Mouse (Mus musculus) neural tube, embryonic 13.5 days (tissue): ENCODE data around the gene Slfn8. TPM values are rescaled to one million over a fixed set of nuclear protein-coding genes. Genes with fewer than 3 reads are reported as not detected.
"Not testable (repeated sequence)": the region's sequence is repeated elsewhere in the genome, so short reads cannot be mapped to it uniquely, and the experiment has no call there.

Source experiments
- ATAC-seq: fragments of 200-750 bp; cut with Nextera tagmentation; 2 replicates; pipeline ENCODE4 v1.8.0; 2017; ENCODE audit warnings: low read depth, mild to moderate bottlenecking, moderate TSS enrichment, moderate library complexity
- H3K27ac ChIP-seq: fragments of 300-500 bp; sonication (generic); replicated peaks from 2 replicates; pipeline ENCODE4 v1.5.1; 2015; ENCODE audit warnings: moderate library complexity, mild to moderate bottlenecking, inconsistent platforms
- H3K27me3 ChIP-seq: fragments of 300-500 bp; sonication (generic); 2 replicates; pipeline ENCODE4 v1.6.1; 2015; ENCODE audit warnings: mild to moderate bottlenecking, inconsistent platforms
- H3K36me3 ChIP-seq: fragments of 300-500 bp; sonication (generic); 2 replicates; pipeline ENCODE4 v1.6.1; 2015; ENCODE audit warnings: mild to moderate bottlenecking, inconsistent platforms
- H3K4me1 ChIP-seq: fragments of 300-500 bp; sonication (generic); replicated peaks from 2 replicates; pipeline ENCODE4 v1.6.1; 2015; ENCODE audit warnings: inconsistent platforms
- H3K4me2 ChIP-seq: fragments of 300-500 bp; sonication (generic); 2 replicates; pipeline ENCODE4 v1.6.1; 2015; ENCODE audit warnings: inconsistent platforms, mild to moderate bottlenecking, moderate library complexity
- H3K4me3 ChIP-seq: fragments of 300-500 bp; sonication (generic); 2 replicates; pipeline ENCODE4 v1.5.1; 2015; ENCODE audit warnings: mild to moderate bottlenecking, inconsistent platforms
- H3K9ac ChIP-seq: fragments of 300-500 bp; sonication (generic); 2 replicates; pipeline ENCODE4 v1.6.1; 2015; ENCODE audit warnings: moderate library complexity, mild to moderate bottlenecking, inconsistent platforms
- H3K9me3 ChIP-seq: fragments of 300-500 bp; sonication (generic); 2 replicates; pipeline ENCODE4 v1.6.1; 2016; ENCODE audit warnings: inconsistent platforms
- WGBS: fragments of 180-500 bp; shearing (Covaris S2); methylation state at CpG from one replicate; pipeline ENCODE4 v1.1.7; 2015; 5-methylcytosine and 5-hydroxymethylcytosine counted together
- polyA plus RNA-seq: library from polyadenylated mRNA; unstranded; fragments of >200 nt; fragmentation: Nextera tagmentation; extraction: Ambion mirVana; gene quantifications from 2 replicates; pipeline ENCODE4 v1.2.1, GENCODE M21; 2015

The Slfn8 gene
- polyA plus RNA-seq, 1 experiment from 2014 or later = 0.45 TPM

DNA sequence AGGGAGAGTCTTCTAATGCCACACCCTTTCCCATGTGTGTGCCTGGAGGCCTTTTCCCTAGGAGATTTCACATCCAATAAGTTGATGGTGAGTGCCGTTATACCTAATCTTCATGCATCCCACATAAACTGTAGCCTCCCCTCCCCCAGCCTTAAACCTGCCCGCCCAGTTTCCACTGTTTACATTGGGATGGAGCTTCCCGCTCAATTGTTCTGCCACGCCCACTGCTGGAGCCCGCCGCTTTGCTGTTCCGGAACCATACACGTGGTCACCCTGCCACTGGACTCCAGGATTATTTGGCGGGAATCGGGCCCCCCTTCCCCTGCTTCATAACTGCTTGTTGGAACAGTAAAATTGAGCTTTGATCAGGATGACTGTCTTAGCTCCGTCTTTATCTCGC, 31.3 kb downstream of the Slfn8 start:
- H3K4me3 ChIP-seq = no peak overlapping the region
- 0 out of 2 replicates have a peak, but pooled peaks cover 12% of the 10 kb centered on the region for H3K27me3 ChIP-seq
- WGBS = 27% methylated on average over 12 of the region's 12 CpGs
- no peak overlapping the region for H3K9ac ChIP-seq
- H3K9me3 ChIP-seq = no peaks in the 10 kb centered on the region
- no peak overlapping the region for H3K27ac ChIP-seq
- no peak for ATAC-seq
- H3K4me1 ChIP-seq = peaks cover 14% of the 10 kb centered on the region
- peak overlapping the region; percentile 53; the same call in 1 of the 2 replicates for H3K4me2 ChIP-seq
- H3K36me3 ChIP-seq = no peaks in the 10 kb centered on the region

DNA sequence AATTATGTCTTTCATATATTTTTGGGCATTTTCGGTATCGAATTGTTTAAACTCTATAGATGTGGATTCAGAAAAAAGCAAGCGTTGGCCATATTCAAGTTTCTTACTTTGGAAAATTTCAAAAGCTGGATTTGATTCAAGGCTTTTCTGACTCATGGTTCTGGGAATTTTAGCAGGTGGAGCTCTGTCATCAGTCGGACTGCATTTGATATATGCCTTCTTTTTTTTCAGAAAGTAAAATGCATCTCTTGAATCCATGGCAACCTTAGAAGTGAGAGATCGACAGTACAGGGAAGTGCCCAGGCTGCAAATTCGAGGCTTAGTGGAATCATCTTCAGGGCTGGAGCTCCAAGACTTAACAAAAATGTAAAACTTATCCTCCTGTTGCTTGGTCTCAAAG, 33.0 kb downstream of the Slfn8 start:
- Histone ChIP-seq H3K27ac (no peak overlapping the region), H3K4me3 (no peak overlapping the region), H3K4me1 (peaks cover 14% of the 10 kb centered on the region), H3K9me3 (no peaks in the 10 kb centered on the region), H3K36me3 (no peaks in the 10 kb centered on the region), H3K27me3 (0 out of 2 replicates have a peak, but pooled peaks cover 12% of the 10 kb centered on the region), H3K9ac (no peak overlapping the region), H3K4me2 (no peak overlapping the region)
- WGBS = 81% methylated on average over 6 of the region's 6 CpGs
- no peak for ATAC-seq

DNA sequence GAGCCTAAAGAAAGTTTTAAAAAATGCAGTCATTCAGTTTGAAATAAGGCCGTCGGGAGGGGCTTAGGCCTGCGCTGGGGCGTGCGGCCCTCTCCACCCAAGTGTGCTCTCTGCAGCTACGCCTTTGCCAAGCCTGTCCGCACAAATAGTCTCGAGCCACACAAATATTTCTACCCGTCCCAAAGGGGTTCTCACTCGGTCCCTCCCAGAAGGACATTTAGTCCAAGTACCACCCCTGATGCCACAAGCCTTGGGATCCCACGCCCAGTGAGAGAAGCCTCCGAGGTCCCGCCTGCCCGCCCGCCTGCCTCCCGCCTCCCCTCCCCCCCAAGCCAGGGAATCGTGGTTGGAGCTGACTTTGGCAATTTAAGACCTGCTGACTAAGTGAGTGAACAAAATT, 37.4 kb downstream of the Slfn8 start:
- no peaks in the 10 kb centered on the region for H3K36me3 ChIP-seq
- no peak overlapping the region for H3K27ac ChIP-seq
- no peak overlapping the region for H3K4me2 ChIP-seq
- no peaks in the 10 kb centered on the region for H3K27me3 ChIP-seq
- H3K4me3 ChIP-seq = no peak overlapping the region
- H3K9ac ChIP-seq = no peak overlapping the region
- H3K9me3 ChIP-seq = no peaks in the 10 kb centered on the region
- ATAC-seq = no peak
- WGBS = 87% methylated on average over 17 of the region's 17 CpGs
- no peaks in the 10 kb centered on the region for H3K4me1 ChIP-seq

DNA sequence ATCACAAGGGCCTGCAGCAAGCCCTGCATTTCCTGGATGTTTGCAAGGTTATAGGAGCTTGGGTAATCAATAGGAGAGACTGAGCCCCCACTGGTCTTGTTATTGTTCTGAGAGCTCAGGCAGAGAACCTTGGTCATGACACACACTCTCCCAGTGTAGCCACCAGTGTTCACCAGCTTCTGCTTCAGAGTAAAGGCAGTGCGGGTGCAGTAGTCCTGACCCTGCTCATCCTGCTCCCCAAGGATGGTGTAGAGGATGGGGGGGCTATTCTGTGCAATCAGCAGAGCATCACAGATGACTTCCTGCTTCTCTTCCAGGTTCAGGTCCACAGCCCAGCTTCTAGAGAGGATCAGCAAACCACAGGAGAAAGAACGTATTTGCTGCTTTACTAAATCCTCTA, 38.2 kb downstream of the Slfn8 start:
- not testable (repeated sequence) for H3K9ac ChIP-seq, ATAC-seq, H3K4me2 ChIP-seq, H3K4me1 ChIP-seq, H3K4me3 ChIP-seq, H3K27ac ChIP-seq, H3K36me3 ChIP-seq, H3K27me3 ChIP-seq, H3K9me3 ChIP-seq
- 94% methylated on average over 2 of the region's 2 CpGs for WGBS

DNA sequence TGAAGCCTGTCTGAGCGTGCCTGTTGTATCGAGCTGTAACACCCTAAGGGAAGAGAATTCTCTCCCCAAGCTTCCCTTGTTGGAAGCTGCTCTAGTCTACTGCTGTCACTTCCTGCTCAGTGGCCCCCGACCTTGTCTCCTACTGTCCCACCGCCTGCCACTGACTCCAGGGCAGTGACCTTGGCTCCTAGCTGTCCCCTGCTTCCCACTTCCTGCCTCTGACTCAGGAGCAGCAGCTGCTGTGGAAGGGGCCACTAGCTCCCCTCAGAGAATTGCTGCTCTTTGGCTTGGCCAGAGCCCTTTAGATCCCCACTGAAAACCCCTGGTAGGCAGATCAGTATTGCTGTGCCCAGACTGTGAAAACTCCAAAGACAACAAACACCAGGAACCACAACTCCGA, 46.7 kb downstream of the Slfn8 start:
- Histone ChIP-seq H3K27me3 (no peaks in the 10 kb centered on the region), H3K9me3 (no peaks in the 10 kb centered on the region), H3K4me1 (peaks cover 14% of the 10 kb centered on the region), H3K36me3 (no peaks in the 10 kb centered on the region), H3K4me2 (no peak overlapping the region), H3K9ac (no peak overlapping the region), H3K27ac (no peak overlapping the region), H3K4me3 (no peak overlapping the region)
- 38% methylated on average over 5 of the region's 5 CpGs for WGBS
- no peak for ATAC-seq

DNA sequence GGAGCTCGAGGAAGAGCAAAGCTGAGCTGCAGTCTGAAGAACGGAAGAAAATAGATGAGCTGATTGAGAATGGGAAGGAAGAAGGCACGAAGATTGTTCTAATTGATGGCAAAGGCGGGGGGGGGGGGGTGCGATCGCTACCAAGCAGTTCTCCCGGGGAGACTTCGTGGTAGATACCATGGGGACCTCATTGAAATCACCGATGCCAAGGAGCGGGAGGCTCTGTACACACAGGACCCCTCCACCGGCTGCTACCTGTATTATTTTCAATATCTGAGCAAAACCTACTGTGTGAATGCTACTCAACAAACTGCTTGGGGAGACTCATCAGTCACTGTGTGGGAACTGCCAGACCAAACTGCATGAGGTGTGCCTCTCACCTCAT, 49.0 kb downstream of the Slfn8 start:
- 69% methylated on average over 11 of the region's 11 CpGs for WGBS
- Histone ChIP-seq H3K4me3 (peak overlapping the region; percentile 18; the same call in 1 of the 2 replicates), H3K27ac (no peak overlapping the region), H3K9ac (peak overlapping the region; percentile 62), H3K36me3 (no peaks in the 10 kb centered on the region), H3K4me1 (peaks cover 14% of the 10 kb centered on the region), H3K9me3 (no peaks in the 10 kb centered on the region), H3K4me2 (peak overlapping the region; percentile 51), H3K27me3 (no peaks in the 10 kb centered on the region)
- ATAC-seq = no peak

DNA sequence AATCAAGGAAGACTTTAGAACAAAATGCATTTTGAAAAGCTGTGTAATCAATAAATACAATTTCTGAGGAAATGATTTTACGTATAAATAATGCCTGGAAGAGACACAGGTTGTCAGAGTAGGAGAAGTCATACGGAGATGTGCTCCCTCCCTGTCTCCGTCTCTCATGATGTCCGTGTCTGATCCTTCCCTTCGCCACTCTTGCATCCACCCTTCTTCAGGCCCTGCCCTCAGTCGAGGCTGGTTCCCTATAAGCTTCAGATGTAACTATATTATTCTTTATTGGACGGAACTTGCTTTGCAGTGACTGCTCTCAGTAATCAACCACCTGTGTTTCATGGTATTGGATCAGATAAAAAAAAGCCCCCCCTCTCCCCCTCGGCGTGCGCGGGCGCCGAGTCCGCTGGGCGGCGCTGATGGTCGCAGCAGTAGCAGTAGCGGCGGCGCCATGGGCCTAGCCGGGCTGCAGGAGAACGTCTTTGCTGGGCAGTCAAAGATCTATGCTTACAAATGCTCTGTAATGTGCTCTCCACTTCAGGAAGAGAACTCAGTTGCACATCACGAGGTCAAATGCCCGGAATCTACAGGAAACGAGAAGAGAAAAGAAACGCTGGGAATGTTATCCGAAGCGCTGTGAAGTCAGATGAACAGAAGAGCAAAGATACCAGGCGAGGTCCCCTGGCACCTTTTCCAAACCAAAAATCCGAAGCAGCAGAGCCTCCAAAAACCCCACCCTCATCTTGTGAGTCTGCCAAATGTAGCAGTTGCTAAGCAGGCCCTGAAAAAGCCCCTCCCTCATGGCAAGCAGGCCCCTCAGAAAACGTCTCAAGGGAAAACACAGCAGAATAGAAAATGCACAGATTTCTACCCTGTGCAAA, 49.7 kb downstream of the Slfn8 start:
- H3K27ac ChIP-seq = no peak overlapping the region

DNA sequence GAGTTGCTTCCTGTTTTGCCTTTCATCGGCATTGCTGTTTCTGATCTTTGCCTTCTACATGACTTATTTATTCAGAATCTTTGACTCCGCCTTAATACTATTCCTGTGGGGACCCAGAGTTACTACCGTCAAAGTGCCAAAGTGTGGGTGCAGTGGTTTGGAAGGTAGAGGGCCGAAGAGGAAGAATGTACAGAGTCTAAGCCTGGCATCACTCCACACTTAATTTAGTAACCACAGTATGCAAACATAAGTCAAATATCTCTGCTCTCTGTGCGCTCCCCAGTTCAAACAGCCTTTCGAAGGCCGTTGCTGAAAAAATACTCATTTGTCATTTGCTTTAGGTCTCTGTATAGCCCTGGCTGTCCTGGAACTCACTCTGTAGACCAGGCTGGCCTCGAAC, 58.4 kb downstream of the Slfn8 start:
- no peaks in the 10 kb centered on the region for H3K36me3 ChIP-seq
- no peaks in the 10 kb centered on the region for H3K9me3 ChIP-seq
- H3K9ac ChIP-seq = no peak overlapping the region
- H3K27ac ChIP-seq = no peak overlapping the region
- no peaks in the 10 kb centered on the region for H3K4me1 ChIP-seq
- H3K27me3 ChIP-seq = peaks cover 5% of the 10 kb centered on the region
- no peak overlapping the region for H3K4me2 ChIP-seq
- ATAC-seq = no peak
- WGBS = 83% methylated on average over 8 of the region's 8 CpGs
- H3K4me3 ChIP-seq = no peak overlapping the region

More for the DNA sequence above, 49.7 kb downstream of the Slfn8 start:
- ATAC-seq = peak; percentile 72; the same call in 1 of the 2 replicates
- no peaks in the 10 kb centered on the region for H3K9me3 ChIP-seq
- 9% methylated on average over 31 of the region's 31 CpGs for WGBS
- no peaks in the 10 kb centered on the region for H3K27me3 ChIP-seq
- peak overlapping the region; percentile 18 for H3K4me3 ChIP-seq
- H3K36me3 ChIP-seq = no peaks in the 10 kb centered on the region
- H3K4me1 ChIP-seq = peaks cover 14% of the 10 kb centered on the region
- peak overlapping the region; percentile 51 for H3K4me2 ChIP-seq
- H3K9ac ChIP-seq = peak overlapping the region; percentile 62

DNA sequence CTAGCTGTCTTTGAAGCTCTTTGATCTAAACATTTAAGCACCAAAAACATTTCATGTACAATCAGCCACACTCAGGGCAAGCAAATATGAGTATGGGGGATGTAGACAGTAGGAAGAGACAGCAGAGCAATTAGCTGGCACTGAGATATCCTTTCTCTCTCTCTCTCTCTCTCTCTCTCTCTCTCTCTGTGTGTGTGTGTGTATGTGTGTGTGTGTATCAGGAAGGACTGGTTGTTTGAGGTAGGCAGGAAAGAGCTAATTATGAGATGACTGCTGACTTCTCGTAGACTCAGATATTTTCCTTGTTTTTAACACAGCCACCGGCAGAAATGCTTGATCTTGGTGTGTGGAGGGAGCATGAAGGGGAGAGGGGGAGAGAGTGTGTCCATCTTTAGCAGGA, 58.9 kb downstream of the Slfn8 start:
- peaks cover 5% of the 10 kb centered on the region for H3K27me3 ChIP-seq
- 89% methylated on average over 2 of the region's 2 CpGs for WGBS
- H3K4me2 ChIP-seq = no peak overlapping the region
- H3K9ac ChIP-seq = no peak overlapping the region
- H3K27ac ChIP-seq = no peak overlapping the region
- no peak overlapping the region for H3K4me3 ChIP-seq
- H3K36me3 ChIP-seq = no peaks in the 10 kb centered on the region
- no peak for ATAC-seq
- no peaks in the 10 kb centered on the region for H3K9me3 ChIP-seq
- H3K4me1 ChIP-seq = no peaks in the 10 kb centered on the region

DNA sequence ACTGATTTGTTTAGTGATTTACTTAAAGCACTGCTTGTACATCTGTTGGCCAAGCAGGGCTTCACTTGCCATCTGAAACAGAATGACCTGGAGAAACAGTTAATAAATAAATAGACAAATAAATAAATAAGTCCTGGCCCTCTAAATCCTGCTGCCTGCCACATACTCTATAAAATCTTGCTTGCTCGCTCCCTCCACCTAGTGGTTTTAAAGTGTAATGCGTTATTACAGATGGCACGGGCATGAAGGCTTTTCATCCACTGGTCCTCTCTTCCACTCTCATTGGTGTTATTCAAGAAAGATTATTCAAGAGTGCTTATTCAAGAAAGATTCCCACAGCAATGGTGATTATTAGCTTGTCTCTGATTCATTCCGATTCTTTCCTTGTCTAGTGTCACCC, 61.0 kb downstream of the Slfn8 start:
- WGBS = 12% methylated on average over 4 of the region's 4 CpGs
- Histone ChIP-seq H3K27ac (no peak overlapping the region), H3K4me1 (no peaks in the 10 kb centered on the region), H3K27me3 (peaks cover 5% of the 10 kb centered on the region), H3K9me3 (no peaks in the 10 kb centered on the region), H3K36me3 (no peaks in the 10 kb centered on the region), H3K4me3 (no peak overlapping the region), H3K4me2 (no peak overlapping the region), H3K9ac (no peak overlapping the region)
- ATAC-seq = no peak

DNA sequence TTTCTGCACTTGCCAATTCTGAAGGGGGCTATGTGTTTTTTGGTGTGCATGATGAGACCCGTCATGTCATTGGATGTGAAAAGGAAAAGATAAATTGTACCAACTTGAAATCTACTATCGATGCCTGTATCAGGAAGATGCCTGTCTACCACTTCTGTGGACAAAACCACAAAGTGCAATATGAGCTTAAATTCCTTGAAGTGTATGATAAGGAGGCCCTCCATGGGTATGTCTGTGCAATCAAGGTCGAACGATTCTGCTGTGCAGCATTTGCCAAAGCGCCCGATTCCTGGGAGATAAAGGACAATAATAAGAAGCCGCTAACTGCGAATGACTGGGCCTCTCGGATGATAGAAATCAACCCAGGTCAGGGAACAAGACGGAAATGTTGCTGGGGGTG, 63.7 kb downstream of the Slfn8 start:
- H3K27me3 ChIP-seq = peaks cover 32% of the 10 kb centered on the region
- no peaks in the 10 kb centered on the region for H3K36me3 ChIP-seq
- ATAC-seq = no peak
- H3K4me2 ChIP-seq = no peak overlapping the region
- H3K4me3 ChIP-seq = no peak overlapping the region
- no peak overlapping the region for H3K9ac ChIP-seq
- peaks cover 3% of the 10 kb centered on the region; the same call in 1 of the 2 replicates for H3K4me1 ChIP-seq
- 80% methylated on average over 10 of the region's 10 CpGs for WGBS
- no peaks in the 10 kb centered on the region for H3K9me3 ChIP-seq
- H3K27ac ChIP-seq = no peak overlapping the region

DNA sequence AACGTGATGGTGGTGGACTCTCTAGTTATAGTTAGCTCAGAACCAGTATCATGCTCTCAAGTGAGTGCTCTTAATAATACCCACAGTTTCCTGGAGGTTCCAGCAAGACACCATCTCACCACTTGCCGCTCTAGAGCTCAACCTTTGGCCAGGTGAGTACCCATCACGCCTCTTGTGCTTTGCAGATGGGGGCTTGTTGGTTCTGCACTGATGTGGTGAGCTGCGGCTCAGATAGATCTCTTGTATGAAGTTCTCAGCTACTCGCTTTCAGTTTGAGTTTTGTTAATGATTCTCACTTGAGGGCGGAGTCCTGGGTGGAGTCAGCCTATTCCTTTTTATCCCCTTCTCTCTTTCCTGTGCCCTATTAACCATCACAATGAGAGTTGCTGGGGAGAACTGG, 66.0 kb downstream of the Slfn8 start:
- Histone ChIP-seq H3K4me1 (peaks cover 7% of the 10 kb centered on the region), H3K27ac (no peak overlapping the region), H3K4me2 (no peak overlapping the region), H3K4me3 (no peak overlapping the region), H3K9ac (no peak overlapping the region), H3K36me3 (no peaks in the 10 kb centered on the region), H3K27me3 (peaks cover 55% of the 10 kb centered on the region), H3K9me3 (no peaks in the 10 kb centered on the region)
- WGBS = 79% methylated on average over 6 of the region's 6 CpGs
- ATAC-seq = no peak
